Mouse (Mus musculus): ENCODE measurements around the gene Cmss1. TPM values are rescaled to one million over a fixed set of nuclear protein-coding genes. Genes with fewer than 3 reads are reported as not detected.

The Cmss1 gene
- polyA plus RNA-seq, 1 experiment from 2014 or later: 41.0 TPM

- no peak overlapping the region for H3K27ac ChIP-seq (ENCODE audit: low read depth, low read length)
- H3K9ac ChIP-seq (ENCODE audit: low read length): no peak overlapping the region
- WGBS: 81% methylated on average over 2 of the region's 2 CpGs
- H3K4me3 ChIP-seq (ENCODE audit: low read depth, low read length): no peak overlapping the region
- no peak overlapping the region for H3K4me2 ChIP-seq (ENCODE audit: low read length)
- no peaks in the 10 kb centered on the region for H3K4me1 ChIP-seq (ENCODE audit: control insufficient read depth, insufficient read depth, low read length)
- ATAC-seq (no peak), DNase-seq (ENCODE audit: low spot score) (no peak)
- H3K27me3 ChIP-seq (replicated peaks; ENCODE audit: control insufficient read depth, insufficient read depth, low read length): no peaks in the 10 kb centered on the region
- no peaks in the 10 kb centered on the region for H3K36me3 ChIP-seq (ENCODE audit: control insufficient read depth, insufficient read depth, low read length)
- no peaks in the 10 kb centered on the region for H3K9me3 ChIP-seq (replicated peaks; ENCODE audit: control insufficient read depth, low read length)
These were observed 136.8 kb downstream of the Cmss1 start for GRCm38 (mm10) chr16:57469869-57470268.

GRCm38 (mm10) chr16:57469301-57469700 is 137.4 kb downstream of the Cmss1 start:
- Histone ChIP-seq H3K4me1 (ENCODE audit: control insufficient read depth, insufficient read depth, low read length) (no peaks in the 10 kb centered on the region), H3K27ac (ENCODE audit: low read depth, low read length) (no peak overlapping the region), H3K27me3 (replicated peaks; ENCODE audit: control insufficient read depth, insufficient read depth, low read length) (no peaks in the 10 kb centered on the region), H3K4me2 (ENCODE audit: low read length) (no peak overlapping the region), H3K9me3 (replicated peaks; ENCODE audit: control insufficient read depth, low read length) (no peaks in the 10 kb centered on the region), H3K9ac (ENCODE audit: low read length) (no peak overlapping the region), H3K36me3 (ENCODE audit: control insufficient read depth, insufficient read depth, low read length) (no peaks in the 10 kb centered on the region), H3K4me3 (ENCODE audit: low read depth, low read length) (no peak overlapping the region)
- 81% methylated on average over 4 of the region's 4 CpGs for WGBS
- no peak for ATAC-seq
- DNase-seq (ENCODE audit: low spot score): no peak

- no peak for ATAC-seq
- 90% methylated on average over 9 of the region's 9 CpGs for WGBS
These were observed 141.2 kb downstream of the Cmss1 start for GRCm38 (mm10) chr16:57465386-57465913.

GRCm38 (mm10) chr16:57456003-57456402 is 150.7 kb downstream of the Cmss1 start:
- Histone ChIP-seq H3K9ac (ENCODE audit: low read length) (no peak overlapping the region), H3K27ac (ENCODE audit: low read depth, low read length) (no peak overlapping the region), H3K4me2 (ENCODE audit: low read length) (no peak overlapping the region), H3K4me3 (ENCODE audit: low read depth, low read length) (no peak overlapping the region), H3K36me3 (ENCODE audit: control insufficient read depth, insufficient read depth, low read length) (no peaks in the 10 kb centered on the region), H3K4me1 (ENCODE audit: control insufficient read depth, insufficient read depth, low read length) (0 out of 2 replicates have a peak, but pooled peaks cover 2% of the 10 kb centered on the region), H3K9me3 (replicated peaks; ENCODE audit: control insufficient read depth, low read length) (no peaks in the 10 kb centered on the region), H3K27me3 (replicated peaks; ENCODE audit: control insufficient read depth, insufficient read depth, low read length) (no peaks in the 10 kb centered on the region)
- no peak for ATAC-seq
- DNase-seq (ENCODE audit: low spot score): no peak
- 41% methylated on average over 2 of the region's 2 CpGs for WGBS

More at GRCm38 (mm10) chr16:57465386-57465913, 141.2 kb downstream of the Cmss1 start:
- Histone ChIP-seq H3K36me3 (ENCODE audit: control insufficient read depth, insufficient read depth, low read length) (no peaks in the 10 kb centered on the region), H3K9ac (ENCODE audit: low read length) (no peak overlapping the region), H3K27ac (ENCODE audit: low read depth, low read length) (no peak overlapping the region), H3K9me3 (replicated peaks; ENCODE audit: control insufficient read depth, low read length) (no peaks in the 10 kb centered on the region), H3K4me3 (ENCODE audit: low read depth, low read length) (no peak overlapping the region), H3K4me2 (ENCODE audit: low read length) (no peak overlapping the region), H3K4me1 (ENCODE audit: control insufficient read depth, insufficient read depth, low read length) (no peaks in the 10 kb centered on the region), H3K27me3 (replicated peaks; ENCODE audit: control insufficient read depth, insufficient read depth, low read length) (no peaks in the 10 kb centered on the region)
- DNase-seq (ENCODE audit: low spot score): no peak

- no peak for DNase-seq (ENCODE audit: low spot score)
- Histone ChIP-seq H3K36me3 (ENCODE audit: control insufficient read depth, insufficient read depth, low read length) (no peaks in the 10 kb centered on the region), H3K4me1 (ENCODE audit: control insufficient read depth, insufficient read depth, low read length) (0 out of 2 replicates have a peak, but pooled peaks cover 2% of the 10 kb centered on the region), H3K9me3 (replicated peaks; ENCODE audit: control insufficient read depth, low read length) (no peaks in the 10 kb centered on the region), H3K4me3 (ENCODE audit: low read depth, low read length) (no peak overlapping the region), H3K4me2 (ENCODE audit: low read length) (no peak overlapping the region), H3K27me3 (replicated peaks; ENCODE audit: control insufficient read depth, insufficient read depth, low read length) (no peaks in the 10 kb centered on the region), H3K9ac (ENCODE audit: low read length) (no peak overlapping the region), H3K27ac (ENCODE audit: low read depth, low read length) (no peak overlapping the region)
- ATAC-seq: no peak
- 78% methylated on average over 3 of the region's 3 CpGs for WGBS
These were observed 151.1 kb downstream of the Cmss1 start for GRCm38 (mm10) chr16:57455573-57455972.

- no peak overlapping the region for H3K9ac ChIP-seq (ENCODE audit: low read length)
- H3K27ac ChIP-seq (ENCODE audit: low read depth, low read length): no peak overlapping the region
- DNase-seq (ENCODE audit: low spot score): no peak
- H3K9me3 ChIP-seq (replicated peaks; ENCODE audit: control insufficient read depth, low read length): no peaks in the 10 kb centered on the region
- ATAC-seq: no peak
- no peaks in the 10 kb centered on the region for H3K27me3 ChIP-seq (replicated peaks; ENCODE audit: control insufficient read depth, insufficient read depth, low read length)
- H3K36me3 ChIP-seq (ENCODE audit: control insufficient read depth, insufficient read depth, low read length): no peaks in the 10 kb centered on the region
- no peak overlapping the region for H3K4me3 ChIP-seq (ENCODE audit: low read depth, low read length)
- 0 out of 2 replicates have a peak, but pooled peaks cover 2% of the 10 kb centered on the region for H3K4me1 ChIP-seq (ENCODE audit: control insufficient read depth, insufficient read depth, low read length)
- no peak overlapping the region for H3K4me2 ChIP-seq (ENCODE audit: low read length)
- WGBS: 96% methylated on average over 8 of the region's 8 CpGs
These were observed 152.4 kb downstream of the Cmss1 start for GRCm38 (mm10) chr16:57454106-57454763.

GRCm38 (mm10) chr16:57453009-57453408 is 153.7 kb downstream of the Cmss1 start:
- Histone ChIP-seq H3K27me3 (replicated peaks; ENCODE audit: control insufficient read depth, insufficient read depth, low read length) (no peaks in the 10 kb centered on the region), H3K4me2 (ENCODE audit: low read length) (no peak overlapping the region), H3K4me3 (ENCODE audit: low read depth, low read length) (no peak overlapping the region), H3K36me3 (ENCODE audit: control insufficient read depth, insufficient read depth, low read length) (no peaks in the 10 kb centered on the region), H3K9ac (ENCODE audit: low read length) (no peak overlapping the region), H3K27ac (ENCODE audit: low read depth, low read length) (no peak overlapping the region), H3K4me1 (ENCODE audit: control insufficient read depth, insufficient read depth, low read length) (0 out of 2 replicates have a peak, but pooled peaks cover 2% of the 10 kb centered on the region), H3K9me3 (replicated peaks; ENCODE audit: control insufficient read depth, low read length) (no peaks in the 10 kb centered on the region; the same call in 1 of the 2 replicates)
- peak; percentile 33 for DNase-seq (ENCODE audit: low spot score)
- peak; percentile 78 for ATAC-seq
- 41% methylated on average over 7 of the region's 7 CpGs for WGBS

GRCm38 (mm10) chr16:57445096-57446094 is 161.3 kb downstream of the Cmss1 start:
- WGBS: 81% methylated on average over 10 of the region's 10 CpGs

More at GRCm38 (mm10) chr16:57445096-57446094, 161.3 kb downstream of the Cmss1 start:
- no peak overlapping the region for H3K4me3 ChIP-seq (ENCODE audit: low read depth, low read length)
- H3K4me2 ChIP-seq (ENCODE audit: low read length): no peak overlapping the region
- H3K27ac ChIP-seq (ENCODE audit: low read depth, low read length): no peak overlapping the region
- no peaks in the 10 kb centered on the region for H3K36me3 ChIP-seq (ENCODE audit: control insufficient read depth, insufficient read depth, low read length)
- ATAC-seq (no peak), DNase-seq (ENCODE audit: low spot score) (no peak)
- no peaks in the 10 kb centered on the region; the same call in 1 of the 2 replicates for H3K9me3 ChIP-seq (replicated peaks; ENCODE audit: control insufficient read depth, low read length)
- H3K4me1 ChIP-seq (ENCODE audit: control insufficient read depth, insufficient read depth, low read length): no peaks in the 10 kb centered on the region
- H3K9ac ChIP-seq (ENCODE audit: low read length): no peak overlapping the region
- no peaks in the 10 kb centered on the region for H3K27me3 ChIP-seq (replicated peaks; ENCODE audit: control insufficient read depth, insufficient read depth, low read length)
